Mouse (Mus musculus): ENCODE data around the gene Armh1.
"Not testable (repeated sequence)": the region's sequence is repeated elsewhere in the genome, so short reads cannot be mapped to it uniquely, and the experiment has no call there.

Armh1 gene

DNA sequence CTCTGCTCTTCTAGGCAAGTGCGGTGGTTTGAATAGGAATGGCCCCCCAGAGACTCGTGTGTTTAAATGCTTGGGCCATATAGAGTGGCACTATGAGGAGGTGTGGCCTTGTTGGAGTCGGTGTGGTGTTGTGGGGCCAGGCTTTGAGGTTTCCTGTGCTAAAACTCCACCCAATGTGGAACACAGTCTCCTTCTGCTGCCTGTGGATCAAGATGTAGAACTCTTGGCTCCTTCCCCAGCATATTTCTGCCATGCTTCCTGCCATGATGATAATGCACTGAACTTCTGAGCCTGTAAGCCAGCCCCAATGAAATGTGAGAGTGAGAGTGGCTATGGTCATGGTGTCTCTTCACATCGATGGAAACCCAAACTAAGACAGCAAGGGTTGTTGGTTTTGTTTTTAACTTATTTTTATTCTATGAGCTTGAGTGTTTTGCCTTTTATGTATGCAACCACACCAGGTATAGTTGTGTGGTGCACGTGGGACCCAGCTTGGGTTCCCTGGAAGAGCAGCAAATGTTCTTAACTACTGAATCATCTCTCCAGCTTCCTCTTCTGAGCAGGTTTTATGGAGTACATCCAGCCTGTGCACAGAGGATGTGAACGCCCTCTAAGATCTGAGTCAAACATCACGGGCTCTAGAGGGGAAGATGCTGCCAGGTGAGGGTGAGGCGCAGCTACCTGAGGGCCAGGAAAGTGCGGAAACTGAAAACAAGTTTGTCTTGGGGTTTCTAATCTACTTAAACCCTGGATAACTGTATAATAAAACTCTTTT is 31.0 kb downstream of the Armh1 start:
- no peak for DNase-seq

DNA sequence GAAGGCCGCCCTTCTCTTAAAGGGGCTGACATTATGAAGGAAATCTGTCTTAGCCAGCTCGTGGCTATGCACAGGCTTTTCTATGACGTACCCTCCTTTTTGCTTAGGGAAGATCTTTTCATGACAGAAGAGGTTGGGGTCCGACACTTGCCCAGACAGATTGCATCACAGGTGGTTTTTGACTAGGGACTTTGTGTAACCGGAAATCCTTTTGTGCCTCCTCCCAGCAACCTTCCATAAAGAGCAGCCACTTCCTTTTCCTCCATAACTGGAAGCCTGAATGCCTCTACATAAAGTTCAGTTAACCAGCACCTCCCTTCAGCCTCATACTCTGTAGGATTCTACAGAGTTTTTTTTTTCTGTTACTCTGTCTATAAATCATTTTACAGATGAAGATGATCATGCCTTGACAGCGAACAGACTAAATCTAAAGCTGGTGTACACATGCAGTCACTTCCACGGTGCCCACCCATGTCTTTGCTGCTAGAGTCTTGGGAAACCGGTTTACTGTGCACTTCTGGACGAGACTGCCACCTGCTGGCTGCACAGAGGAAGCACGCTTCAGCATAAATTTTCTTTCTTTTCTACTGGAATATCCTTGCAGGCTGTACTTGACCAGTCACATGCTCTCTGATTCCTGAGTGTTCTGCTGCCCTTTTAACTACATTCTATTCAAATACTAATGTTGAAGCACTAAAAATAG is 33.3 kb downstream of the Armh1 start:
- peak; percentile 71 for DNase-seq

DNA sequence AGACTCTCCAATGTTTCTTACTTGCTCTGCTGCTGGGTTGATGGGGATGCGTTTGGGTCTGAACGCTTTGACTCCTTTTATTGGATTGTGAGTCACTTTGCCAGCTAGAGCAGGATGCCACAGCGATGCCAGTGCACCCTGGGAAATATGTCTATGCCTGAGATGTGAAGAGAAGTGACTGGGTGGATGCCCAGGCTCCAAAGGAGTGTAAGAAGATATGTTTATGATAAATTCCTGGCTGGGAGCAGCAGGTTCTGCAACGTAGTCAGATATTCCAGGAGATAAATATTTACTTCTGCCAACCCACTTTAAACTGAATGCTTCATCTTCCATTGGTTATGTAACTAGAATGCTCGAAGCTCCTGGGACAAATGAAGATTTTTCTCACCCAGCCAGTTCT is 34.9 kb downstream of the Armh1 start:
- peak; percentile 22 for DNase-seq

DNA sequence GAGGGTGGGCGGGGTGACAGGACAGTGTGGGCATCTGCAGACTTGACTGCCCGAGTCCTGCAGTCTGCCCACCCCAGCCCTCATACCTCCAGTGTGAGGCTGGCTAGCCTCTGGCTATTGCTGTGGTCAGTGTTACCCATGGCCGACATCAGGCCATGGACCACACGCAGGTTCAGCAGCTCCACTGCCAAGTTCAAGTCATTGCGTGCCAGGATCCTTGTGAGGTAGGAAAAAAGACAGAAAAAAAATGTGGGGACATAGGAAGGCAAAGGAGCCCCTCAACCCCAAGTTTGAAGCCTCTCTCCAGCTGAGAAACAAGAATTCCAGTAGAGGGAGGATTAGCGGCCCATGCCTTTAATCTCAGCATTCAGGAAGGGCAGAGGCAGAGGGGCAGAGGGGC is 37.7 kb downstream of the Armh1 start:
- DNase-seq = no peak

DNA sequence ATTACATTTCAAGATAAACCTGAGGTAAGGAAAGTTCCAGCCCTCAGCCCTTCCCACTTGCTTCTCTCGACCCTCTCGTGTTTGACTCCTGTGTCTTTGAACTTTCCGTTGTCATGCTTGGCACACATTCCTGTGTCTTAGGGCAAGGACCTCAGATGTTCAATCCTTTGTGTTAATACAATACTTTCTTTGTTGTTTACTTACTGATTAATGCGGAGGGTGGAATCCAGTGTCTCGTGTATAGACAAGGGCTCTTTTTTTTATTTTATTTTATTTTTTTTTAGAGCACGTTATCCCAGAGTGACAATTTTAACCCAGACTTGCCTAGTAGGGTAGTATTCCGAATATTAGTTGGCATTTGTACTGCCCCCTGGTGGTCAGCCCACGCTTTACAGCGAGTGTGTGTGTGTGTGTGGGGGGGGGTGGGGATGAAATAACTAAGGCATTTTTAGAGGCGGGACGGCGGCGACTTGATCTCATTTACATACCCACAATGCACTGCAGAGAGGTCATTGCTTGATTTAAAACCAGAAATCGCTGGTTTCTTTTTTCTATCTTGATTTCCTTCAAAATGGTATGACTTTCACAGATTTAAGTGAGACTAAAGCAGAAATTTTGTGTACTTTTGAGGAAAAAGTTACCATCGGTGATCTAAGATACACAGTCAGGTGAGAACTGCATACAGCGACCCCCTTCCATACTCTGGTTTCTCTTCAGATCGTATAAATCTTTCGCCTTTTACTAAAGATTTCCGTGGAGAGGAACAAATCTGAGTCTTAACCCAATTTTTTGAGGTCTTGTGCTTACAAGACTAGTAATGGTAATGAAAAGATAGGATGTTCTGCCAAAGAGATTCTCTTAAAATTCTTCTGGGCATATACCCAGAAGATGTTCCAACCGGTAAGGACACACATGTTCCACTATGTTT is 41.5 kb downstream of the Armh1 start:
- DNase-seq = peak; percentile 93

DNA sequence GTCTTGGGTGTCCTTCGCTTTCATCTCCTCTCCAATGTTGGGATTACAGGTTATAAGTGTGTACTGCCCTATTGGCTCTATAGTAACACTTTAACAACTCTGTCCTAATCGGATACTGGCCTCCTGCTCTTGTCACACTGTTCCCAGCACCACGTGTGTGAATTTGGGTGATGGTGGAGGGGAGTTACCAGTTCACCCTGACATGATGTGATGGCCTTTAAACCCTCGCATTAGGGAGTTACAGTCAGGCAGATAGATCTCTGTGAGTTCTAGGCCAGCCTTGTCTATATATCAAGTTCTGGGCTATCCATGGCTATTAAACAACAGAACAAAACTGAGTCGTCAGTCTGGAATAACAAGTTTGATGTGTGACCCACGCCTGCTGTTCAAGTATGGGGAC is 42.3 kb downstream of the Armh1 start:
- DNase-seq = no peak

DNA sequence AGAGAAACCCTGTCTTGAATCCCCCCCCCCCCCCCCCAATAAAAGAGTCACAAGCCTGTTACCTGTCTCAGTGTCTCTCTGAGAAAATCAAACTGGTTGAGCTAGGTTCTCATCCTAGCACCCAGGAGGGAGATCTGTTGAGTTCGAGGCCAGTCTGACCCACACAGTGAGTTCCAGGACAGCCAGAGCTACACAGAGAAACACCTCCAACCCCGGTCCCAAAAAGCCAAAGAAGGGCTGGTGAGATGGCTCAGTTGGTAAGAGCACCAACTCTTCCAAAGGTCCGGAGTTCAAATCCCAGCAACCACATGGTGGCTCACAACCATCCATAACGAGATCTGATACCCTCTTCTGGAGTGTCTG is 49.0 kb downstream of the Armh1 start:
- DNase-seq = no peak

DNA sequence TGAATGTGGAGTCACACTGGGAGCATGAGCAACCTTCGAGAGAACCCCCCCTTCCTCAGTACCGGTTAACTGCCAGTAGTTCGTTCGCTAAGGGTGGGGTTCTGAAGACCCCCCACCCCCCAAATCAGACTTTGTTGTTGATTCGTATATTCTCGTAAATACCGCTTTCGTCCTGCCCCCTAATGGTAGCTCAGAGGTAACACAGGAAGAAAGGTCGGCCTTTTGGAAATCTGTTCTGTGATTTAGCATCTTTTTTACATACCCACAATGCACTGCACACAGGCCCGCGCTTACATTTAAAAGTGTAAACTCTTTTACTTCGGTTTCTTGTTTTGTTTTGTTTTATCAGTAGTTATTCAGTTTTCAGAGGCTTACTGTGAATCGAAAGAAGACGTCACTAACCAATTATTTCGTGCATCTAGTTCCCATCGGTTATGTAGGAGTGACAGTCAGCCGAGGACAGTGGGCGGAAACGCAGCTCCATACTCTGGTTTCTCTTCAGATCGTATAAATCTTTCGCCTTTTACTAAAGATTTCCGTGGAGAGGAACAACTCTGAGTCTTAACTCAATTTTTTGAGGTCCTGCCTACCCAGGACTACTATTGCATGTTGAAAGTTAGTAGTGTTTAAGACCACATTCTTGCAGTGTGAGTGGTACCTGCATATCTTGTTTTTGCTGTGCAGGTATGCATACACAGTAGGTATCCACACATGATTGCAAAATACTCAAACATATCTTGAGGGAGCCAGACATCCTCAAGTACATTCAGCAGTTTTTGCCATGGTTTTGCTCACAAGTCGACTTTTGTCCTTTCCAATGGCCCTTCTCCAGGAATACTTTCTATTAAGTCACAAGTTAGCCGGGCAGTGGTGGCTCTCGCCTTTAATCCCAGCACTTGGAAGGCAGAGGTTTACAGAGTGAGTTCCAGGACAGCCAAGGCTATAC is 49.6 kb downstream of the Armh1 start:
- DNase-seq = peak; percentile 78

DNA sequence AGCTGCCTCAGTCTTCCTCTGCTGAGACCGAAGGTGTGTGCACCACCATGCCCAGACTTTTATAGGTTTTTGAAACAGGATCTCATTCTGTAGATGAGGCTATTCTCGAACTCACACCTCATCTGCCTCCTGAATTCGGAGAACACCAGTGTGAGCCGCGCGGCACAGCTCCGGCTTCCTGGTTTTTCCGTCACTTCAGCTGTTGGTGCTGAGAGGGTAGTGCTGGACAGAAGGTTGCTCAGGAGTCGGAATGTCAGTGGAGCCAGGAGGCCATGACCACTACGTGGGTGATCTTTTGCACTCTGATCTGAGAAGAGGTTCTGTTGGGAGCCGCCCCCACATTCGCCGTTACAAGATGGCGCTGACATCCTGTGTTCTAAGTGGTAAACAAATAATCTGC is 60.1 kb downstream of the Armh1 start:
- DNase-seq = no peak

DNA sequence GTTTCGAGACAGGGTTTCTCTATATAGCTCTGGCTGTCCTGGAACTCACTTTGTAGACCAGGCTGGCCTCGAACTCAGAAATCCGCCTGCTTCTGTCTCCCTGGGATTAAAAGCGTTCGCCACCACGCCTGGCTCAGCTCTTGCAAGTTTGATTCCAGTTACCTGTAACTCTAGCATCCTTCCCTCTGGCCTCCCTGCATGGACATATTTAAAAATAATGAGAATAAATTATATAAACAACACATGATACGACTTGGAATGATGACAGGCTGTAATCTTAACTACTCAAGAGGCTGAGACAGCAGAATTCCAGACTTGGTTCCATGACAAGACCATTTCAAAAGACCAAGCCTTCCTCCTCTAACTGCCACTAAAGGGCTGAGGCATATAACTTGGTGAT is 61.3 kb downstream of the Armh1 start:
- no peak for DNase-seq

DNA sequence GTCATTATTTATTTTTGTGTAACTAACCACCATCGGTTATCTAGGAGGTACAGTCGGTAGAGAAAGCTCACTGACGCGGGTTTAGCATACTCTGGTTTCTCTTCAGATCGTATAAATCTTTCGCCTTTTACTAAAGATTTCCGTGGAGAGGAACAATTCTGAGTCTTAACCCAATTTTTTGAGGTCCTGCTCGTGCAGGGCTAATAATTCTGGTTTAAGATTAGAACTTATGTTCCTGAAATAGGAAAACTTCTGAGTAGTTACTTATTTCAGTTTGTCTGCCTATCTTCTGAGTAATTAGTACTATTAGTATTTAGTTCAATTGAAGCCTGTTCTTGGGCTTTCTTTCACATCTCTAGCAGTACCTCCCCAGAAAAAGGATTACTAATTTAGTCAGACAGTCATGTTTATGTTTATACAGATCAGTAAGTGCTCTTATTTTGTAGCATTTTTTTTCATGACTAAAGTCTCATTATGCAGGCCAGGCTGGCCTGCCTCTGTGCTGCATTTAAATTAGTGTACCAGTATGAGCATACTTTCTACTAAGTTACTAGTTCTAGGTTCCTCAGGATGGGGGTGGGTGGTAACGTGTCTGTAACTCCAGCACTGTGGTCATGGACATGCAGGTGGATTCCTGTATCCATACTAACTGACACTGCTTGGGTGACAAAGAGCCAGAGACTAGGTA is 61.9 kb downstream of the Armh1 start:
- peak; percentile 63 for DNase-seq

DNA sequence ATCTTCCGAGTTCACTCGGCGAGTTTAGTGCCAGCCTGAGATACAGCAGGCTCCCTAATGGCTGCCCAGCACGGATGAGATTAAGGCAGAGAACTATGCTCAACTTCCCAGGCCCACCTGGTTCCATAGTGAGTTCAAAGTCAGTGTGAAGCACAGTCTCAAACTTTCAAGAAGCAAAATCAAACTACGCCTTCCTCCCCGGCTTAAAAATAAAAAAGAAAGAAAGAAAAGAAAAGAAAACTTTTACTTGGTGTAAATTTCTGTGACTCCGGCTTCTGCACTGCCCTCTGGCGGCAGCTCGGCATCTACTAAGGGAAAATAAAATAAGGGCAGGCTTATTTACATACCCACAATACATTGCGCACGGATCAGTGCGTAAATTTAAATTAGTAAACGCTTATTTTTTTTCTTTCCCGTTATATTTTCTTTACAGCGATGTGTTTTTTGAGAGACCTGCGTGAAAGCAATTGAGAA is 62.5 kb downstream of the Armh1 start:
- peak; percentile 92 for DNase-seq

DNA sequence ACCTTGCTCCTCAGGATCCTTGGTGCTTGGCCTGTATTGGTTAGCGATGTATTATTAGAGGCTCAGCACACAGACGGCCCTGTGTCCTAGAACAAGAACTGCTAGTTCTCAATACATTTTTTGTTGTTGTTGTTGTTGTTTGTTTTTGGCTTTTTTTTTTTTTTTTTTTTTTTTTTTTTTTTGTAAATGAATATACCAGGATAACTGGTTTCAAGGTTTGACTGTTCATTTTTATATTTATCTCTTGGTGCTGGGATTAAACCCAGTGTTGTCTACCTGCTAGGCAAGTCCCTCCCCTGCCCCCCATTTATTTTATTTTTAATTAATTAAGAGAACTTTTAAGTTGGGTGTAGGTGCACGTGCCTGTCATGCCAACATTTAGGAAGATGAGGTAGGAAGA is 63.0 kb downstream of the Armh1 start:
- no peak for DNase-seq

DNA sequence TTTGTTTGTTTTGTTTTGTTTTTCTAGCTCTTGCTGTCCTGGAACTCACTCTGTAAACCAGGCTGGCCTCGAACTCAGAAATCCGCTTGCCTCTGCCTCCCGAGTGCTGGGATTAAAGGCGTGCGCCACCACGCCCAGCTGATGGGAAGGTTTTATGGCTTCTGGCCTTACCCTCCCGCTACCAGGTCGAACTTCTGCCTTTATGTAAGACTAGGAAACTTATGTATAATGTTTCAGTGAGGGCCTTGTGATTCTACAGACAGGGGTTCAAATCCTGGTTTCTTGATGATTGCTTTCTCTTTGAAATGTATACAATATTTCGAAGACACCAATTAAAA is 69.2 kb downstream of the Armh1 start:
- not testable (repeated sequence) for DNase-seq

DNA sequence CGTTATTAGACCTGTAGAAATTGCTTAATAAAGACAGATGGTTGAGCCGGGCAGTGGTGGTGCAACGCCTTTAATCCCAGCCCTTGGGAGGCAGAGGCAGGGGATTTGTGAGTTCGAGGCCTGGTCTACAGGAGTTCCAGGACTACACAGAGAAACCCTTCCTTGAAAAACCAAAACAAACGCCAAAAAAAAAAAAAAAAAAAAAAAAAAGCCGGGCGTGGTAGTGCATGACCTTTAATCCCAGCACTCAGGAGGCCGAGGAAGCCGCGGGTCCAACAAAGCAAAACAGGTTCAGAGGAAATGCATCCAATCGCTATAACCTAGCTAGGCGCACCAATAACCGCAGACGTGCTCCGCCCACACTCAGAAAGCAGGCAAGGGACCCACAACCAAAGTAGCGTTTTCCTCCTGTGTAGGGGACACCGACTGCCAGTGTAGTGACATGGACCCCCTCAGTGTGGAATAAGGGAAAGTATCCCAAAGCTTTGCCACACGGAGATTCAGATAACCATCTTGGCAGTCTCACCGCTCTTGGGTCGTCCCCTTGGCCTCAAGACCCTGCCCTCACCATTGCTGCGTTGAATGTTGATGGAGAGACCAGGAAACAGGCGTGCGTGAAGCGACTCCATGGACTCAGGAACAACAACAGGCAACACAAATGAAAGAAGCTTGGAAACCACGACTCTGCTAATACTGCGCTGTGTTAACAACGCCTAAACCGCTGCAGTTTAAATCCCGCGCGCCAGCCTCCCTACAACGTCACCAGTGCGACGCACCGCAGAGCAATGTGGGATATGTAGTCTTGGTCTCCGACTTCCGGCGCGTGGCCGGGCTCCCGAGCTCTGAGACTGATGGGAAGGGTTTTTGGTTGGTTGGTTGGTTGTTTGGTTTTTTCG is 69.8 kb downstream of the Armh1 start, which contains the start of gene Kif2c:
Gene Kif2c (minus strand): TSS at position 777 of the 896 bp plus-strand sequence.
- peak; percentile 94 for DNase-seq

DNA sequence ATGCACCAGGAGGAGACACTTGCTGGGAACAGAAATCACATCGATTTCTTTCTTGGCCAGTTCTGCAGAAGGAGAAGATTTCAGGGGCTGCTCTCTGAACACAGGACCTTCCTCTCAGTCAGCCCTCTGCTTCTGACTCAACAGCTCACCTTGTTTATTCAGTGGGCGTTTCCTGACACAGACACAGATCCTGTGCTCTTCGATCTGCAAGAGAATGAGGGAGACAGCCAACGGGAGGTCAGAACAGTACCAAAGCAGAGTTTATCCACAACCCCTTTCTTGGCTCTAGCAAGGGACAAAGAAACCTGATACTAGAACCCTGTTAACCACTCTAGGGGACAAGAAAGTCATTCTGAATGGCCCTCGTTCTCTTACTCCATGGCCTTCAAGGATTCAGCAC is 82.0 kb downstream of the Armh1 start:
- no peak for DNase-seq

Measured in lung, postnatal 10 days (tissue).